Mouse (Mus musculus): ENCODE results near the gene Zmynd8. TPM values are rescaled to one million over a fixed set of nuclear protein-coding genes. Genes with fewer than 3 reads are reported as not detected.

The Zmynd8 gene
- polyA plus RNA-seq, 1 experiment from 2014 or later: 54.5 TPM

GRCm38 (mm10) chr2:165861683-165862594 is 36.9 kb downstream of the Zmynd8 start:
- WGBS: 62% methylated on average over 26 of the region's 26 CpGs
- no peaks in the 10 kb centered on the region for H3K9me3 ChIP-seq (ENCODE audit: control insufficient read depth, low read length)
- peaks cover 40% of the 10 kb centered on the region for H3K4me1 ChIP-seq (ENCODE audit: control insufficient read depth, insufficient read depth, low read length)
- H3K27me3 ChIP-seq (ENCODE audit: control insufficient read depth, insufficient read depth, low read length): no peaks in the 10 kb centered on the region
- H3K4me3 ChIP-seq (ENCODE audit: low read depth, low read length): no peak overlapping the region
- DNase-seq (ENCODE audit: low spot score) (peak; percentile 58), ATAC-seq (ENCODE audit: insufficient read depth, low FRiP score, low TSS enrichment) (peak; percentile 82)
- H3K27ac ChIP-seq (ENCODE audit: low read depth, low read length): peak overlapping the region; percentile 72
- H3K4me2 ChIP-seq (ENCODE audit: low read depth): no peak overlapping the region
- no peaks in the 10 kb centered on the region for H3K36me3 ChIP-seq (ENCODE audit: control insufficient read depth, insufficient read depth, low read length)
- H3K9ac ChIP-seq (ENCODE audit: low read length): no peak overlapping the region; the same call in 1 of the 2 replicates

DNA sequence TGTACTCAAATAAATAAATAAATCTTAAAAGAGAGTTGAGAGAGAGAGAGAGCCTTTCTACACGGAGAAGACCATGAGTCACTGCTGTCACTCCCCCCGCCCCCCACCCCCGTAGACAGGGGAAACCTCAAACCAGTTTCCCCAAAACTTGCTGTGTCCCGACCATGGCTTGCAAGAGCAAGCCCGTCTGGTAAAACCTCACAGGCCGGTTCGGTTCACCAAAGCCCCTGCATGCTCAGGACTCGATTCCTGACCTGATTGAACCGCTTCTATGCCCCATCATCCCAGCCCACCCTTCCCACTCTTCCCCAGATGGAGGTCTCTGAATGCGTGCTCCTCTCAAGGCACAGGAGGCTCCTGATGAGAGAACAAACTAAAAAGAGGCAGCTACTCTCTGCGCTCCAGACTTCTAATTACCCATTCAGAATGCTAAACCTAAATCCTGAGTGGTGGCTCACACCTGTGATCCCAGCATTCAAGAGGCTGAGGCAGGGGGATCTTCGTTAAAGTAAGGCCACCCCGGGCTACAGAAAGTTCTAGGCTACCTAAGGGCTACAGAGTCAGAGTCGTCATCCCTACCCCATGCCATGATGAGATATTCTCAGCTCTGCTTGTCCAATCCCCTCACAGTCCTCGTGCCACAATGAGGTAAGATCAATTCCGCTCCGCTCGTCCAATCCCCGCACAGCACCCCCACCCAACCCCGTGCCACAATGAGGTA is 37.7 kb downstream of the Zmynd8 start:
- Histone ChIP-seq H3K36me3 (ENCODE audit: control insufficient read depth, insufficient read depth, low read length) (no peaks in the 10 kb centered on the region), H3K4me2 (ENCODE audit: low read depth) (no peak overlapping the region), H3K27me3 (ENCODE audit: control insufficient read depth, insufficient read depth, low read length) (no peaks in the 10 kb centered on the region), H3K9me3 (ENCODE audit: control insufficient read depth, low read length) (no peaks in the 10 kb centered on the region), H3K27ac (ENCODE audit: low read depth, low read length) (0 out of 2 replicates have a peak overlapping the region, but pooled peaks have one; percentile 72), H3K4me1 (ENCODE audit: control insufficient read depth, insufficient read depth, low read length) (peaks cover 43% of the 10 kb centered on the region), H3K4me3 (ENCODE audit: low read depth, low read length) (no peak overlapping the region), H3K9ac (ENCODE audit: low read length) (no peak overlapping the region)
- 92% methylated on average over 20 of the region's 20 CpGs for WGBS
- ATAC-seq (ENCODE audit: insufficient read depth, low FRiP score, low TSS enrichment) (peak; percentile 17; the same call in 1 of the 2 replicates), DNase-seq (ENCODE audit: low spot score) (no peak)

GRCm38 (mm10) chr2:165860447-165860846 is 38.4 kb downstream of the Zmynd8 start:
- no peak overlapping the region for H3K4me3 ChIP-seq (ENCODE audit: low read depth, low read length)
- no peak for DNase-seq (ENCODE audit: low spot score)
- 95% methylated on average over 6 of the region's 6 CpGs for WGBS
- no peak overlapping the region for H3K9ac ChIP-seq (ENCODE audit: low read length)
- no peak overlapping the region for H3K4me2 ChIP-seq (ENCODE audit: low read depth)
- H3K27me3 ChIP-seq (ENCODE audit: control insufficient read depth, insufficient read depth, low read length): no peaks in the 10 kb centered on the region
- H3K27ac ChIP-seq (ENCODE audit: low read depth, low read length): no peak overlapping the region
- no peak for ATAC-seq (ENCODE audit: insufficient read depth, low FRiP score, low TSS enrichment)
- H3K4me1 ChIP-seq (ENCODE audit: control insufficient read depth, insufficient read depth, low read length): peaks cover 50% of the 10 kb centered on the region
- H3K36me3 ChIP-seq (ENCODE audit: control insufficient read depth, insufficient read depth, low read length): no peaks in the 10 kb centered on the region
- H3K9me3 ChIP-seq (ENCODE audit: control insufficient read depth, low read length): no peaks in the 10 kb centered on the region

- 7% methylated on average over 12 of the region's 12 CpGs for WGBS
- peaks cover 62% of the 10 kb centered on the region for H3K4me1 ChIP-seq (ENCODE audit: control insufficient read depth, insufficient read depth, low read length)
Observed at GRCm38 (mm10) chr2:165858453-165859384, 40.1 kb downstream of the Zmynd8 start.

DNA sequence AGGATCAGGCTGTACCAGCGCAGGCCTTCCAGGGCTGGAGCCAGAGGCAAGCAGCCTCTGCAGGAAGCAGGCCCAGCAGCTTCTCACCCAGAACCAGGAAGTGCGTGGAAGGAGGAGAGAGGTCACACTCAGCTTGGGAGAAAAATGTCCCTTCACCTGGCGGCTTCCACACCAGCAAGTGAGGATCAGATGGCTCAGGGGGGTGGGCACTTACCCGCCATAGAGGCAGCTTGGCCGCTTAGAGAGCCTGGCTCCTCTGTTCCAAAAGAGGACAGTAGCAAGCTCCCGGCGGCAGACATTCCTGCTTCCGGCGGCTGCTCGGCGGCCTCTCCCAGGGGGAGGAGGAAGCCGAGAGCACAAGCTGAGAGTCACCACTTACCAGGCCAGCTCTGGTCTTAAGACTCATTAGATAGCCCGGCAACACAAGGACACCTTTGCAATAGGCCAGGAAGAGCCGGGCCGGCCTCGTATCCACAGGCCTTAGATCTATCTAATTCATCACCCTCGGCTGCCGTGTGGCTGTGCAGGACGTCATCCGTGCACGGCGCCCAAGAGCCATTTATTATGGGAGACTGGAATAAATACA is 40.9 kb downstream of the Zmynd8 start:
- no peak overlapping the region for H3K4me3 ChIP-seq (ENCODE audit: low read depth, low read length)
- peak overlapping the region; percentile 35 for H3K4me2 ChIP-seq (ENCODE audit: low read depth)
- ATAC-seq (ENCODE audit: insufficient read depth, low FRiP score, low TSS enrichment) (0 out of 2 replicates have a peak, but pooled peaks have one; percentile 17), DNase-seq (ENCODE audit: low spot score) (peak; percentile 67)
- 2% methylated on average over 22 of the region's 22 CpGs for WGBS
- peak overlapping the region; percentile 36 for H3K9ac ChIP-seq (ENCODE audit: low read length)
- peaks cover 62% of the 10 kb centered on the region for H3K4me1 ChIP-seq (ENCODE audit: control insufficient read depth, insufficient read depth, low read length)
- H3K27ac ChIP-seq (ENCODE audit: low read depth, low read length): peak overlapping the region; percentile 85
- H3K27me3 ChIP-seq (ENCODE audit: control insufficient read depth, insufficient read depth, low read length): no peaks in the 10 kb centered on the region
- no peaks in the 10 kb centered on the region for H3K36me3 ChIP-seq (ENCODE audit: control insufficient read depth, insufficient read depth, low read length)
- H3K9me3 ChIP-seq (ENCODE audit: control insufficient read depth, low read length): no peaks in the 10 kb centered on the region

More at GRCm38 (mm10) chr2:165858453-165859384, 40.1 kb downstream of the Zmynd8 start:
- Histone ChIP-seq H3K9ac (ENCODE audit: low read length) (peak overlapping the region; percentile 47), H3K4me2 (ENCODE audit: low read depth) (peak overlapping the region; percentile 35), H3K27ac (ENCODE audit: low read depth, low read length) (peak overlapping the region; percentile 85), H3K9me3 (ENCODE audit: control insufficient read depth, low read length) (no peaks in the 10 kb centered on the region), H3K27me3 (ENCODE audit: control insufficient read depth, insufficient read depth, low read length) (no peaks in the 10 kb centered on the region), H3K4me3 (ENCODE audit: low read depth, low read length) (no peak overlapping the region), H3K36me3 (ENCODE audit: control insufficient read depth, insufficient read depth, low read length) (no peaks in the 10 kb centered on the region)
- ATAC-seq (ENCODE audit: insufficient read depth, low FRiP score, low TSS enrichment) (no peak), DNase-seq (ENCODE audit: low spot score) (peak; percentile 58)

- WGBS: 9% methylated on average over 4 of the region's 4 CpGs
- ATAC-seq (ENCODE audit: insufficient read depth, low FRiP score, low TSS enrichment): no peak
- peak overlapping the region; percentile 85 for H3K27ac ChIP-seq (ENCODE audit: low read depth, low read length)
- peak; percentile 41 for DNase-seq (ENCODE audit: low spot score)
- peak overlapping the region; percentile 35 for H3K4me2 ChIP-seq (ENCODE audit: low read depth)
- H3K27me3 ChIP-seq (ENCODE audit: control insufficient read depth, insufficient read depth, low read length): no peaks in the 10 kb centered on the region
- no peaks in the 10 kb centered on the region for H3K9me3 ChIP-seq (ENCODE audit: control insufficient read depth, low read length)
- H3K9ac ChIP-seq (ENCODE audit: low read length): peak overlapping the region; percentile 36
- no peaks in the 10 kb centered on the region for H3K36me3 ChIP-seq (ENCODE audit: control insufficient read depth, insufficient read depth, low read length)
- H3K4me1 ChIP-seq (ENCODE audit: control insufficient read depth, insufficient read depth, low read length): peaks cover 62% of the 10 kb centered on the region
- H3K4me3 ChIP-seq (ENCODE audit: low read depth, low read length): no peak overlapping the region
Observed at GRCm38 (mm10) chr2:165857395-165857831, 41.4 kb downstream of the Zmynd8 start.

DNA sequence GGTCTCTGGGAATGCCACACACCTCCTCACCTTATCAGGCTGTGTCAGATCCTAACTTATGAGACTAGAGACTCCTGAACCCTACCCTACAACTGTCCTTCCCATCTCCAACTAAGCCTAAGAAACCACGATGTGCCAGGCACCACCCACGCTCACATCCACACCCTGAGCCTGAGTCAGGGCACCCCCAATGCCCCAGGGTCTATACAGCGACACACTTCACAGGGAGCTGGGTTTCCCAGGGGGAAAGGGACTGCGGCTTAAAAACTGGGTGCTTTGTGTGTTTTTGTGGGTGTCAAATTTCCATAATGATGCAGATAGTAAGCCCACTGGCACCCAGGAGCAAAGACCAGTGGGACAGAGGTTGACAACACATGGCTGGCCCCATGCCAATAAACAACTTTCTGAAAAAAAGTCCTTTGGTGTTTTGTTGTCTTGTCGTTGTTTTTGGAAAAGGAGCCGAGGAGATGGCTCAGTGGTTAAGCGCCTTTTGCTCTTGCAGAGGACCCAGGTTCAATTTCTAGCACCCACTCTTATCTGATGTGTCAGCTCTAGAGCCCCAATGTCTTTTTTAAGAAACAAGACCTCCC is 42.1 kb downstream of the Zmynd8 start:
- 56% methylated on average over 7 of the region's 7 CpGs for WGBS
- no peaks in the 10 kb centered on the region for H3K27me3 ChIP-seq (ENCODE audit: control insufficient read depth, insufficient read depth, low read length)
- ATAC-seq (ENCODE audit: insufficient read depth, low FRiP score, low TSS enrichment) (no peak), DNase-seq (ENCODE audit: low spot score) (no peak)
- H3K4me2 ChIP-seq (ENCODE audit: low read depth): no peak overlapping the region
- H3K36me3 ChIP-seq (ENCODE audit: control insufficient read depth, insufficient read depth, low read length): no peaks in the 10 kb centered on the region; the same call in 1 of the 2 replicates
- peak overlapping the region; percentile 85; the same call in 1 of the 2 replicates for H3K27ac ChIP-seq (ENCODE audit: low read depth, low read length)
- no peak overlapping the region for H3K4me3 ChIP-seq (ENCODE audit: low read depth, low read length)
- no peaks in the 10 kb centered on the region for H3K9me3 ChIP-seq (ENCODE audit: control insufficient read depth, low read length)
- peaks cover 56% of the 10 kb centered on the region for H3K4me1 ChIP-seq (ENCODE audit: control insufficient read depth, insufficient read depth, low read length)
- H3K9ac ChIP-seq (ENCODE audit: low read length): no peak overlapping the region

All from neural tube, embryonic 11.5 days (tissue).